Mouse (Mus musculus) spleen, adult 2 months (tissue): ENCODE measurements at regions not wholly inside any gene's neighbourhood (a gene's known extent, or its start where the extent isn't known, plus 50 kb on each side); places are given as distances from the start of the nearest gene placed in this dataset.

Source experiments
- CTCF ChIP-seq: fragments of 200-500 bp; IDR thresholded peaks from 2 replicates; pipeline ENCODE4 v1.5.1; 2011; ENCODE audit warnings: mild to moderate bottlenecking, inconsistent platforms; ENCODE audit not compliant: insufficient read depth, insufficient read length, insufficient replicate concordance; ENCODE audit errors: extremely low read depth
- POLR2A ChIP-seq: fragments of 200-500 bp; IDR thresholded peaks from 2 replicates; pipeline ENCODE4 v1.6.1; 2011; ENCODE audit warnings: low read depth, low read length, inconsistent platforms

DNA sequence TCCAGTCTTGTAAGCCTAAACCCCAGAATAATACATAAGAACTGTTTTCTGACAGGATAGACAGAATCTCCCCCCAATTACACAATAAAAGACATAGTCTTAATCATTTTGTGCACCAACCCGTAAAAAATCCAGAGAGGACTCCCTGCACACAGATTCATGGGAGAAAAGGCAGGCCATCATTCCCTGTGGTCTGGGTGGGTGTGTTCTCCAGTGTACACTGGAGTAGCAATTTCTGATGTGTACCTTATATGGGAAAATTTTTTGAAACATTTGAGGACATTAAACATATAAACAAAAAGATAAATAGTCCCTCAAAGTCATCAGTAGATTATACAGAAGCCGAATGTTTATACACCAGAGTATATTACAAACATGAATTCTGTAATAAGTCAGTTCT is 83.1 kb upstream of the Azi2 start:
- TF ChIP-seq CTCF (no peak), POLR2A (no peak)
